Mouse (Mus musculus) fibroblast of lung, adult 2 months (primary cell): ENCODE results near the gene Dnah11.

Experiments used
- DNase-seq: peaks from one replicate; pipeline ENCODE4 v3.0.0-alpha.2; 2011; ENCODE audit warnings: low read depth

Dnah11 gene

DNA sequence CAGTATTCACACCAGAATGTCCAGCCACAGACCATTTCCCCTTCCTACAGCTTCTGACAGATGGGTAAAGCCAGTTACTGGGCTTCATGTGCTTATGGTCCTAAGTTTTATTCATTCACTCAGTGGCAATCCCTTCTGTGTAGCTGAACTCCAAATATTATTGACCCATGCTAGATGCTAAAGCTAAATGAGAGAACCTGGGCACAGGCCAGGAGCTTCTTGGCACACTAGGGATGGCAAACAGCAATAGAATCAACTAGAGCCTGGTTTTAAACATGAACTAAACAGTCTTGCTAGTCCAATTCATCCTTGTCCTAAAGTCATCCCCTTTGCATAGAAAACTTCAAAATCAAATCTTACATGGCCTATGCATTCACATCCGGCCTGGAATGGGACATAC lies 113.6 kb downstream of the Dnah11 start:
- DNase-seq, result no peak

DNA sequence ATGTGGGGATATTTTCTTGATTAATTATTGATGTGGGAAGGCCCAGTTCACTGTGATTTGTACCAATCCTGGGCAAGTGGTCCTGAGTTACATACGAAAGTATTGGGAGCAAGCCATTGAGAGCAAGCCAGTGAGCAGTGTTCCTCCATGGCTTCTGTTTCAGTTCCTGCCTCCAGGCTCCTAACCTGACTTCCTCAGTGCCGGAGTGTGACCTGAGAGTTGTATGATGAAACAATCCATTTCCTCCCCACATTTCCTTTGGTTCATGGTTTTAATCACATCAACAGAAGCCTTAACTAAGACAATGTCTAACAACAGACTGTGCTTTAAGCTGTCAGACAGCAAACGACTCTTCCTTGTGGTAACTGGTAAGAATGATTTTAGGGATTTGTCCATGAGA lies 114.0 kb downstream of the Dnah11 start:
- no peak for DNase-seq

DNA sequence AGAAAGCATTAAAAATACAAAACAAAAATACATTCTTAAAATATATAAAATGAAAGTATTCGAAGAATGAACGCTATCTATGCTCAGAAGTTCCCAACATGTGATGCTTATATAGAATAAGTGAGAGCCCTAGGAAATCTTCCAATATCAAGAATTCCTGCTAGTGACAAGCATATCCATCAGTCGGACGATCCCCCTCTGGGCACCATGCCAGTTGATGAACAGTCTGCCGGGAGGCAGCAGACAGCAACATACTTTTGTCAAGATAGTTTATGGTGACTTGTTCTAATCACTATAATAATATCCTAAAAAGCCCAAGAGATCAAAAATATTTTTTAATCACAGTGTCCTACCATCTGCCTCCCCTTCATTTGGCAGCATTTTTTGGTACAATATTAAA lies 114.7 kb downstream of the Dnah11 start:
- DNase-seq, result no peak

DNA sequence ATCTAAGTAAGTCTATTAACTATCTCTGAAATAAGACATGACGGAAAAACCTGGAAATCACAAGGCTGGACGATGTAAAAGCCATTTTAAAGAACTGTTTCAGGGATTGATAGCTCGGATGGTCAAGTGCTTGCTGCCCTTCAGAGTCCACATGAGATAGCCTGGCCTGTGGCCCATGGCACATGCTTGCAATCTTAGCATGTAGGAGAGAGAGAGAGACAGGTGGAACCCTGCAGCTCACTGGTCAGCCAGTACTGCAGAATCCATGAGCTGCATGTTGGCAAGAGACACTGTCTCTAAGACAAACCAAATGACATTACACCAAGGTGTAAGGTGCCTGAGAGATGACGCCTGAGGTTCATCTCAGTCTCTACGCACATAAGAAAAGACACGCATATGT lies 118.4 kb downstream of the Dnah11 start:
- DNase-seq, result no peak

- DNase-seq, result no peak
Measured at GRCm38 (mm10) chr12:118078434-118078989, 120.3 kb downstream of the Dnah11 start.

GRCm38 (mm10) chr12:118076802-118077201 lies 122.0 kb downstream of the Dnah11 start:
- DNase-seq, result no peak

- DNase-seq, result no peak
Measured at GRCm38 (mm10) chr12:118072181-118072872, 126.5 kb downstream of the Dnah11 start.

DNA sequence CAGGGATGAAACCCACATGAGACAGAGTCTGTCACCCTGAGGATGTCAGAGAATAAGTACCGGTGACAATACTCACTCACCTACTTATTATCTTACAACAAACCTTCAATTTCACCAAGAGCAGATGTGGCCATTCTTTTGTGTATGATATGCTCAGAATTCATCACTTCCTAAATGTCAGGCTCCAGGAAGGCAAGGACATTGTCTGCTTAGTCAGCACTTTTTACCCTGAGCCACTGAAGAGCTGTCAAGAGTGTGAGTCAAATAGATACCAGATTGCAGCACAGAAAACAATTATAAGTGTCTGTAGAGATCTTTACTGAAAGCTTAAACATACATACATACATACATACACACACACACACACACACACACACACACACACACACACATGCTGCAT lies 127.2 kb downstream of the Dnah11 start:
- no peak for DNase-seq

GRCm38 (mm10) chr12:118068785-118069184 lies 130.1 kb downstream of the Dnah11 start:
- DNase-seq, result no peak

- DNase-seq, result no peak
Measured at GRCm38 (mm10) chr12:118062343-118062742, 136.5 kb downstream of the Dnah11 start.

GRCm38 (mm10) chr12:118056876-118057275 lies 142.0 kb downstream of the Dnah11 start:
- DNase-seq, result no peak

DNA sequence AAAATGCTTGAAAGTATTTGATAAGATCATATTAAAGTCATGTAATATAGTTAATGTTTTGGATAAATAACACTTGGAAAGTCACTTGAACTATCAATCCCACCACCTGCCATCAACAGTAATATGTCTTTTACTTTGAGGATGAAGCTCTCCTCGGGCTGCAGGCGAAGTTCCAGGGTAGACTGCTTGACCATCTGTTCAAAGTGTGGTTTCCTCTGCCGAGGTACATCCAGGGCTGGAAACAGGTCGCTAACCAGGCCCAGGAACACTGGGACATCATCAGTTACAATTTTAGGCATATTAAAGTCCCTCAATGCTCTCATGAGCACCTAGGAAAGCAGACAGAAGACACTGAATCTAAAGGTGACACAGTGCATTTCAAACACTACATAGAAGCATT lies 153.5 kb downstream of the Dnah11 start:
- DNase-seq, result no peak

- no peak for DNase-seq
Measured at GRCm38 (mm10) chr12:118043130-118043647, 155.7 kb downstream of the Dnah11 start.

- no peak for DNase-seq
Measured at GRCm38 (mm10) chr12:118042196-118042595, 156.6 kb downstream of the Dnah11 start.

GRCm38 (mm10) chr12:118034990-118035389 lies 163.9 kb downstream of the Dnah11 start:
- DNase-seq, result no peak

GRCm38 (mm10) chr12:118025771-118026170 lies 173.1 kb downstream of the Dnah11 start:
- no peak for DNase-seq

DNA sequence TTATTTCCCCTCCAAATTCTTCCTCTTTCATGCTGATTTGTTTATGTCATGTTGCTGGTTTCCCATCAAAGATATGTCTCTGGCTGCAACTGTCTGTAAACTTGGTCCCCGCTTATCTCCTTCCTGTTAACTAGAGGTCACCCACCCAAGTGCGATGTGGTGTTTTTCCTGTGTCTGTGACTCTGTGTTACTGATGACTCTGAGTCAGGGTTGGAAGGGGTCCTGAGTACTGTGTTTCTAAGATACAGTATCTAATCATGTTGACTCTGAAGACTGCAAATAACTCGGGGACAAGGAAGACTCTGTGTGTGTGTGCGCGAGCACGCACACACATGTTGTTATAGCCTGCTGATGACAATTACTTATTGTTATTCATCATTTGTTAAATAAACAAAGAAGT lies 179.9 kb downstream of the Dnah11 start:
- no peak for DNase-seq

- no peak for DNase-seq
Measured at GRCm38 (mm10) chr12:118013872-118014271, 185.0 kb downstream of the Dnah11 start.

DNA sequence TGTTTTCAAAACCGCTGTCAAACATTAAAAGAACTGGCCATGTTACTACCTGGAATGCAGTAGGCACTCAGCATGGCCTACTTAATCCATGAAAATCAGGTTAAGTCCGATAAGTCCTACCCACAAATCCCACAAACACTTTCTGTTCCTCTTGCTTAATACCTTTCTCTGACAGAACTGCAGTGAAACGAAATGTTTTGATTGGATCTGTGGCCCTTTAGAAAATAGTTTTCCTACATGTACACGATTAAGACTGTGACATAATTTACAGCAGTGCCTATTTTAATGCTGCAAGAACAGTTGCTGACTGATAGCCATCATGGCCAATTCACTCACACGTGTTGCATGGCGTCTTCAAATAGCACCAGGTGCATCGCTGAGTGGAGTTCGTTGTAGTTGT lies 186.9 kb downstream of the Dnah11 start:
- DNase-seq, result no peak

- no peak for DNase-seq
Measured at GRCm38 (mm10) chr12:117994938-117995337, 203.9 kb downstream of the Dnah11 start.

DNA sequence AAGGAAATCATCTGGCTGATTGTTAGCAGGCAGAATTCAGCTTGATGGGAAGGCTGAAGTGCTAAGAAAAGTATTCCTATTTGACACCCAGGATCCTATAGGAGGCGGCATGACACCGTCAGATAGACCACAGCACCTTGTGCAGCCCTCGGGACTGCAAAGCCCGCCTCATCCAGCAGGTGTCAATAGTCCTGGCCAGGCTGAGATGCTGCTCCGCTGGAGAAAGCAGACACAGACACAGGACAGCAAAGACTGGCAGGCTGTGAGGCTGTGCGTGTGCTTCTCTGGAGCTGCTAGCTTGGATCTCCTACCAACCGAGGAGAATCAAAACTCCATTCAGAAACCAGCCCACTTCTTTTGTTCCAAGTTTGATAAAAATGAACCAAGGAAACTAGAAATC lies 205.3 kb downstream of the Dnah11 start:
- DNase-seq, result peak; percentile 25

DNA sequence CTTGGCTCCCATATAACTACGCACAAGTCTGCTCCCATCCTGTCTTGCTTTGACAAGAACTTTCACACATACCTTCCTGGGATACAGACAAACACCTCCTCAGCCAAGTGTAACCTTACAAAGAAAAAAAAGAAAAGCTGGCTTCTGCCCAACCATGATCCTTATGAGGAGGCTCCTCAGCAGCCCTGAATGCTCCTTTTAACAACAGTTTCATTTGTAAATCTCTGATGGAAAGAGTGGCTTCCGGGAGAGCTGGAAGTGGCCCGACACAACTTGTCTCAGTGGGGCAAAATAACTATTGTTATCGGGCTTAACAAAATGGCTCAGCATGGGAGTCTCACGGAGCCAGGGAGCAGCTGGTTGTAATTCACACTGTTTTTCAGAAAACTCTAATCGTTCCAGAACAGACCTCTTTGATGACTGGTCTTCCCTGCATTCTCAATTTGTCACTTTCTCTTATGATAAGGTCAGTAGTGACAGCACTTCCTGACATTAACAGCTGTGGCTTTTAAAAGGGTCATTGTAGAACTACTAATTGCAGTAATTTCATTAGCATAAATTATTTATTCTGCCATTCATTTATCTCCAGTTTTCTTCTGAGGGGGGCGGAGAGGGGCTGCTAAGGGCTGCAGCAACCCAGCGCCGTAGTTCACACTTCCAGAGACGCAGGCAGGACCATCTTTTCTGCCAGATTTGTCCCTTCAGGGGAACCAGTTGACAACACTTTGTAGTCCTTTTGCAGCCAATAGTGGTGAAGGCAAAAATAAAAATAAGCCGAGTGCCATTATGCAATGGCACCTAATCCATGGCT lies 209.6 kb downstream of the Dnah11 start:
- no peak for DNase-seq

DNA sequence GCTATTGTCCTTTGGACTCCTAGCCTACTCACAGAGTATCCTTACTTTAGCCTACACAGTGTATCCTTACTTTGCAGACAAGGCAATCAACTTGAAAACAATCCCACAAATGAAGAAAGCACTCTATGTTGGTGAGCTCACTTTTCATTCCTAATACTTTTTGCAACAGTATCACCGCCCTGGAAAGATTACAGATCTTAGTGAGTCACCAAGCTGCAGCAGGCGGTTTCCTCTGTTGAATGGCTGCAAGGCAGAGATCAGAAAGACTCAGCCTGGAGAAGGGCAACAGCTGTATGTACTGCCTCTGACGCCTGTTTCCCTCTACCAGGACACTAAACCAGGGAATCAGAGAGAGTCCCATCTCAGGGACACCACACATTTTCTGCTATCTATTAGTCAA lies 218.5 kb downstream of the Dnah11 start:
- DNase-seq, result peak; percentile 31
